Mouse (Mus musculus) bone marrow macrophage, adult 2 months (primary cell): Measurements from ENCODE around the gene Sema4d. TPM values are rescaled to one million over a fixed set of nuclear protein-coding genes. Genes with fewer than 3 reads are reported as not detected.
"Not testable (repeated sequence)": the region's sequence is repeated elsewhere in the genome, so short reads cannot be mapped to it uniquely, and the experiment has no call there.

ENCODE experiments used
- H3K27ac ChIP-seq: 2 replicates; pipeline ENCODE4 v1.5.1; 2012; ENCODE audit warnings: low read depth, low read length; ENCODE audit not compliant: insufficient read depth
- H3K4me1 ChIP-seq: 2 replicates; pipeline ENCODE4 v1.6.1; 2012; ENCODE audit warnings: low read length; ENCODE audit not compliant: control insufficient read depth, insufficient read depth
- H3K4me3 ChIP-seq: 2 replicates; pipeline ENCODE4 v1.5.1; 2012; ENCODE audit warnings: mild to moderate bottlenecking, low read length, moderate library complexity; ENCODE audit not compliant: insufficient read depth
- CTCF ChIP-seq: IDR thresholded peaks from 2 replicates; pipeline ENCODE4 v1.5.1; 2012; ENCODE audit warnings: low read depth, mild to moderate bottlenecking, low read length, moderate library complexity
- POLR2A ChIP-seq: IDR thresholded peaks from 2 replicates; pipeline ENCODE4 v1.6.1; 2012; ENCODE audit warnings: mild to moderate bottlenecking, low read depth, low read length, borderline replicate concordance
- polyA plus RNA-seq: library from polyadenylated mRNA; stranded (reverse); fragments of >200 nt; gene quantifications from 2 replicates; pipeline ENCODE4 v1.2.4, GENCODE M21; 2012; ENCODE audit not compliant: missing spikeins, insufficient read depth, insufficient read length

The Sema4d gene
- 181 and 193 TPM in 2 replicates for polyA plus RNA-seq

DNA sequence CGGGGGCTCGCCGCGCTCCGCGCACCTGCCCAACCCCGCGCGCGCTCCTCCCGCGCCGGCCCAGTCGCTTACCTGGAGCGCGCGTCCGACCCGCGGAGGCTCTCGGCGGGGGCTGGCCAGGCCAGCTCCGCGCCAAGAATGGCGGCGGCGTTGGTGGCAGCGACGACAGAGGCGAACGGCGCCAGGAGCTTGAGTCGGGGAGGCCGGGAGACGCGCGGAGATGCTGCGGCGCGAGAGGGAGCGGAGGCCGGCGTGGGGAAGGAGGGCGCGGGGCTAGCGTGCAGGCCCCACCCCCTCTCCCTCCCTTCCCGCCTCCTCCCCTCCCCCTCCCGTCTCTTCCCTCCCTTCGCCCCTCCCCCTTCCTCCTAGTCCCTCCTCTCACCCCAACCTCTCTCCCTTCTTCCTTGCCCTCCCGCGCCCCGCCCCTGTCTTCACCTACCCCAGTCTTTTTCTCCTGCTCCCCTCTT lies at the start of gene Sema4d:
TSS of gene Sema4d (minus strand) at position 323 of the 467 bp plus-strand sequence.
- Histone ChIP-seq H3K4me3 (peak within 1 kb of the TSS; percentile 71), H3K4me1 (peaks cover 7% of the 10 kb centered on the region), H3K27ac (no peak within 1 kb of the TSS)
- TF ChIP-seq POLR2A (no peak), CTCF (no peak)

DNA sequence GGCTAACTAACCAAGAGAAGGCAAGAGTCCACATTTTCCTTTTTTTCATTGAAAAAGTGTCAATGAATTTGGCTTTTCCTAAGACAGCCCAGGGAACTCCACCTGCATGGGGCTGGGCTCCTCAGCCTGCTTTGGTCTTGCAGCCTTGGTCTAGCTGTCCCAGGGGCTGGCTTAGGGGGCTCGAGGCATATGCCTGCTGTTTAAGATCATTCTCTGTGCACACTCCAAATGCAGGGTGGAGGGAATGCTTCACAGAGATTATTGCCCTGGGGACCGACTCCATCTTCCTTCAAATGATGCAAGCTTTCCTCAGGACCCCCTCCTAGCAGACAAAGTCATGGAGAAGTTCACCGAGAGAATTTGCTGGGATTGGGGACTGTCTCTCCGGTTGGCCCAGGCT lies 49.8 kb upstream of the Sema4d start:
- Histone ChIP-seq H3K4me1 (peaks cover 22% of the 10 kb centered on the region), H3K4me3 (no peak overlapping the region), H3K27ac (no peak overlapping the region)
- TF ChIP-seq CTCF: no peak
- no peak for TF ChIP-seq POLR2A

DNA sequence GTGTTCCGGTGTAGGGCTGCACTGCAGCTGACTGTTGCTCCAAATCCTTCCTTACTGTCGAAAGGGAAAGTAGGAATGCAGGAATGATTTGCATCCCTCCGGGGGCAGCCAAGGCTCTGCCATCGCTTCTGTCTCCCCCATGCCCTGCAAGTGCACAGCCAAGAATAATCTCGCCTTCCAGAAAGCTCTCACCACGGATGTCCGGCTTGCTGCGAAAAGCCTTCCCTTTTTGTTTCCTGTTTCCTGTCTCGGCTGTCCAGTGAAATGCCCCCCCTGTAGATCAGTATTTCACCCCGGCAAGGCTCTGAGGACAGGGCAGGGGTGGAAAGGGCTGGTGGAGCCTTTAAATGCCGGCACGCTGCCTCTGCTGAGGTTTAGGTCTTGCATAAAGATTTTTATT lies 49.2 kb upstream of the Sema4d start:
- TF ChIP-seq CTCF (no peak), POLR2A (no peak)
- Histone ChIP-seq H3K27ac (no peak overlapping the region), H3K4me1 (peaks cover 22% of the 10 kb centered on the region), H3K4me3 (peak overlapping the region; percentile 42)

DNA sequence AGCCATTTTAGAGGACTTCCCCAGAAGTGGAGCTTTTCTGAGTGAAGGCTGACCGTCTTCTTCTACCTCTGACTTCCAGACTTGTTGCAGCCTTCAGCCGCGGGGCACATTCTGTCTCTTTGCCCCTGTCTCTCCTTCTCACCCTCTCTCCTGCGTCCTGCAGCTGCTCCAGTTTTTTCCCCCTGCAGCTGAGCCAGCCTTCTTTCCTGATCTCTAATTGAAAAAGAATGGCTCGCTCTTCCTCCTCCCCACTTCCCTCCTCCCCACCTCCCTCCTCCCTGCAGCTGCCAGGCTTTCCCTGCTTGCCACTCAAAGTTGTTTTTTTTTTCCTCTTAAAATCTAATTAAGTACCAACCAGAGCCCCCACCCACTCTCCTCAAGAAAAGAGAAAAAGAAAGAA lies 48.6 kb upstream of the Sema4d start:
- H3K4me3 ChIP-seq: no peak overlapping the region; the same call in 1 of the 2 replicates
- H3K27ac ChIP-seq: no peak overlapping the region
- peaks cover 23% of the 10 kb centered on the region for H3K4me1 ChIP-seq
- no peak for TF ChIP-seq CTCF
- TF ChIP-seq POLR2A: no peak

DNA sequence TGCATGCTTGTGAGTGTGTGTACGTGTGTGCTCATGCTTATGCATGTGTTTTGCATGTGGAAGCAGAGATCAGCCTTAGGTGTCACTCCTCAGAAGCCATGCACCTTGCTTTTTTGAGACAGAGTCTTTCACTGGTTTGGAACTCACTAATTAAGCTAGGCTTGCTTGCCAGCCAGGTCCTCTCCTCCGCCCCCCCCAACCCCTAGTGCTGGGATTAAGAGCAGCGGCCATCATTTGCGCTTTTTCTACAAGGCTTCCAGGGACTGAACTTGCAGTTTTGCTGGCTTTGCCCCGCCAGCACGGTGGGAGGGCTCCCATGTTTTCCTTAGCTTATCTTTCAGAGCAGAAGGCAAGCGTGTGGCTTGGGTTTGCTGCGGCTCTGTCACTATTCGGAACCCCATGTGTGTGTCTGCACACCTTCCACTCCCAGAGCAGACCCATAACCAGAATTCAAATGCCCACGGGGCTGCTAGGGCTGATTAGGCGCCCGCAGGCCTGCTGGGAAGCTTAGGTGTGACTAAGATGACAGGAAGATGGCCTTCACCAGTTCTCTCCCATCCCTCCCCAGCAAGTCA lies 48.1 kb upstream of the Sema4d start:
- Histone ChIP-seq H3K4me3 (no peak overlapping the region), H3K27ac (no peak overlapping the region), H3K4me1 (peaks cover 29% of the 10 kb centered on the region)
- no peak for TF ChIP-seq POLR2A
- TF ChIP-seq CTCF: no peak

DNA sequence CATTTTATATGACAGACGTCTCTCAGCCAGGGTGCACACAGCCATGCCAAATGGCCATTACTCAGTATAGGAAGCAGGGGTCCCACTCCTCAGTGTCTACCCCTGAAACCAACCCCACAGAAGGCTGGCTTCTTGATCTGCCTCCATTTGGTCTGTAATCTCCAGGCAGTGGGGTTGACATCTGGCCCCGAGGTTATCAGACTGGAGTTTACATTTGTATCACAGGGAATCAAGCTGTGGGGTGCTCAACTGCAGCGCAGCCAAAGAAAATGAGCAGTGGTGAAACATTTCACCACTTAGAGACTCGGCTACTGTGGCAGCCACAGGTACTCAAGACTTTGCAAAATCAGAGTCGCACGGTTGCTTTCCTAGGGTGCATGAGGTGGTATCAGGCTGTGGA lies 47.2 kb upstream of the Sema4d start:
- H3K4me3 ChIP-seq: no peak overlapping the region
- no peak overlapping the region for H3K27ac ChIP-seq
- peaks cover 31% of the 10 kb centered on the region for H3K4me1 ChIP-seq
- TF ChIP-seq POLR2A: no peak
- no peak for TF ChIP-seq CTCF

DNA sequence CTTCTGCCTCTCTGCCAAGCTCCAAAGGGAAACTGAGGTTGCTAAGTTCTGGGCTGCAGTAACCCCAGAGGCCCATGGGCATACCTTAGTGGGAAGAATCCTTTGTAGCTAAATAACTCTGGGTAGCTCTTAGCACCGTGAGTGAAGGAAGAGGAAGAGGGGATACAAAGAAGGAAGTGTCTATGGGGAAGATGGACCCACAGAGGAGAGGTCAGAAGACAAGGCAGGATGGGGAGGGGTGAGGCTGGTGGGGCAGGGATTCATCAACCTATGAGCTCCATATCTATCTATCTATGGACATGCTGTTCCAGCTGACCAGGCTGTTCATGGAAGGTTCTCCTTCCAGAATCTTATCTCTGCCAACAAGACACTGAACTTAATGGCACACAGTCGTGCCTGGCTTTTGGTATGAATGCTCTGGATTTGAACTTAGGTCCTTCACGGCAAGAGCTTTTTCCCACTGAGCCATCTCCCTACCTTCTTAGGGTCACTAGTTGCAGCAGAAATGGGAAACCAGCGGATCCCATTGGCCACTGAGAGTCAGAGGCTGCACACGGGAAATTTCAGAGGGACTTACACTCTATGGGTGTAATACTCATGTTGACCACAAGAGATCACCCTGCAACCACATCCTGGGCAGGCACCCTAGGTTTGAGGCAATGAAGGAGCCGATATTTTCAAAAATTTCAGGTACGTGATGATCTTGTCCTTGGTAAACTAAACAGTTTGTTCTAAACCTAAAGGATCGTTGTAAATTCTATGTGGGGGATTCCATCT lies 45.9 kb upstream of the Sema4d start:
- Histone ChIP-seq H3K27ac (no peak overlapping the region), H3K4me3 (no peak overlapping the region), H3K4me1 (peaks cover 31% of the 10 kb centered on the region)
- TF ChIP-seq POLR2A (no peak), CTCF (peak; percentile 72)

DNA sequence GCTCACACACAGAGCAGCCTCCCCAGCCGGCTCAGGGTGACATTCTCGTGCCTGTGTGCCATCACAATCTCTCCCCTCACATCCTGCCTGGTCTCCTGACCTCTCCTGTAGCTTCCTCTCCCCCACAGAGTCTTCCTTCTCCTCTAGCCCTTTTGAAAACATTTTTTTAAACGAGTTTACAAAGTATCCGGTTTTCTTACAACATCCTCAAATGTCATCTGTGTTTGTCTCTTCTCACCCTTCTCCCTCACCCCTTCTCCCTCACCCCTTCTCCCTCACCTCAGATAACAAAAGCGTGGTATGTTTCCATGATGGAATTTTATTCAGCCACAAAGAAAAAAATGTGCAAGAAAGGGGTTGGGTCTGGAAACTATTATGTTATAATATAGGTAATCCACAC lies 43.9 kb upstream of the Sema4d start:
- TF ChIP-seq POLR2A (no peak), CTCF (no peak)
- Histone ChIP-seq H3K27ac (no peak overlapping the region), H3K4me3 (no peak overlapping the region), H3K4me1 (peaks cover 28% of the 10 kb centered on the region)

DNA sequence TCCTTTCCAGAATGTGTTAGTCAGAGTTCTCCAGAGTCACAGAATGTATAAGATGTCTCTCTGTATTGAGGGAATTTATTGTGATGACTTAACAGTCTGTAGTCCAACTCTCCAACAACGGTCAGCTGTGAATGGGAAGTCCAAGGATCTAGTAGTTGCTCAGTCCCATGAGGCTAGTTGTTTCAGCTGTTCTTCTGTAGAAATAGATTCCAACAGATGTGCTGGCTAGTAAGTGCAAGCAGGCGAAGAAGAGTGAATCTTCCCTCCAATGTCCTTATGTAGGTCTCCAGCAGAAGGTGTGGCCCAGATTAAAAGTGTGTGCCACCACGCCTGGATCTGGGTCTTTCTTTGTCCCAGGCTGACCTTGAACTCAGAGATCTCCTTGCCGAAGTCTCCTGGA lies 41.7 kb upstream of the Sema4d start:
- H3K4me3 ChIP-seq, H3K27ac ChIP-seq: not testable (repeated sequence)
- peaks cover 24% of the 10 kb centered on the region for H3K4me1 ChIP-seq

DNA sequence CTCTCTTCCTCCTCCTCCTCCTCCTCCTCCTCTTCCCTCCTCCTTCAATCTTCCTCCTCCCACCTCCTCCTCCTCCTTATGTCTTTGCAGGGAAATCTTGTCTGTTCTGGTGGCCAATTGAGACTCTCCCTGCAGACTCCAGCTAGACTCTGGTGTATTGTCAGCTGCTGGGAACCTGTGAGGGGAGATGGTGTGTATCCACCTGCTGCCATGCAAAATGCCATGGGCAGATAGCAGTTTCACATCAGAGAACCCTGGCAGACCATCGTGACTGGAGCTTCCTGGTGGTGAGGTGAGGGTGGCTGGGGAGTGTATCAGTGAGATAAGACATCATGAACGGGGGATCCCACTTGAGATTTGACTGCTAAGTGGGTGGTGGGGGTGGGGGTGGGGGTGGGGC lies 41.0 kb upstream of the Sema4d start:
- Histone ChIP-seq H3K27ac (no peak overlapping the region), H3K4me3 (no peak overlapping the region), H3K4me1 (peaks cover 24% of the 10 kb centered on the region)
- TF ChIP-seq POLR2A (no peak), CTCF (no peak)

DNA sequence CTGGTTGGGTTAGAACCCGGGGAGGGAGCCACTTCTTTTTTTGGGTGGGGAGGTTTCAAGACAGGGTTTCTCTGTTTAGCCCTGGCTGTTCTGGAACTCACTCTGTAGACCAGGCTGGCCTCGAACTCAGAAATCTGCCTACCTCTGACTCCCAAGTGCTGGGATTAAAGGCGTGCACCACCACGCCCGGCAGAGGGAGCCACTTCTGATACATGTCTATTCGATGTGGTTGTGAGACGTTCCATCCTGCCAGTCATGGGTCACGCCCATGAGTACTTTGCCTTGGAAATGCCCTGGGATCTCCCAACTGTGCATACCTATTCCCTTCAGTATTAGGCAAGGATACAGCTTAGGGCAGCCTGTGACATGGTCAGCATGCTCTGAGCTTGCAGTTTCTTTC lies 40.5 kb upstream of the Sema4d start:
- peaks cover 20% of the 10 kb centered on the region for H3K4me1 ChIP-seq
- H3K27ac ChIP-seq, H3K4me3 ChIP-seq: not testable (repeated sequence)
